Mouse (Mus musculus): ENCODE results near the gene Bicra.
A peak's percentile ranks its signal among the peaks of the same experiment; 100 is the strongest.

Gene Bicra

DNA sequence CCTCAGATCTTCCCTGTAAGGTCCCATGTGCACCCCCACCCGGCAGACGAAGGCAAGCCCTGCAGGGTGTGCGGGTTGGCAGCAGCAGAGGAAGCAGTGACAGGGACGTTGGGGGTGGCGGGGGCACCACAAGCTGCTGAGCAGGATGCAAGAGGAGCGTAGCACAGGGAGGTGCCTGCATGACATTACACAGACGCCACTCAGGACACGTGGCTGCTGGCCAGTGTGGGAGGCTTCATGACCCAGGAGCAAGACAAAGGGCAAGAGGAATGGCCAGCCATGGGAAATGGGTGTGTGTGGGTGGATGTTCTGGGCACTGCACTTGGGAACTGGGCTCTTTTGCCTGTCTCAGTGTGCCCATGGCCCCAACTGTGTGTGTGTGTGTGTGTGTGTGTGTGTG lies 67.5 kb downstream of the Bicra start:
- DNase-seq (ENCODE audit: inconsistent age in 2 of 2, low spot score in 1 of 2): peak; percentile 67 to 72

DNA sequence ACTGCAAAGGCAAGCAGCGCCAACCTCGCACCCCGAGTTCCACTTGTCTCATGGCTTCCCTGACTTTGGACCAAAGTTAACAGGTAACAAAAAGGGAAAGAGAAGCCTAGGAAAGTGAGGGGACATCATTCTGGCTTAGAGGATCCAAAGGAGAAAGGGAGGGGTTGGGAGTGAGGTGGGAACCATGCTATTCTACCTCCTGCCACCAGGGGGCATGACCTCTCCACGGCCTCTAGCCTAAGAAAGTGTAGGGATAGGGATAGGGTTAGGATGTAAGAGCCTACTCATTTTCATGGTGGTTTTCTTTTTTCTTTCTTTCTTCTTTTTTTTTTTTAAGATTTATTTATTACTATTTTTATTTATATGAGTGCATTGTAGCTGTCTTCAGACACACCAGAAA lies 71.8 kb downstream of the Bicra start:
- peak; percentile 51 to 80 for DNase-seq (ENCODE audit: inconsistent age in 2 of 2, low spot score in 1 of 2)

DNA sequence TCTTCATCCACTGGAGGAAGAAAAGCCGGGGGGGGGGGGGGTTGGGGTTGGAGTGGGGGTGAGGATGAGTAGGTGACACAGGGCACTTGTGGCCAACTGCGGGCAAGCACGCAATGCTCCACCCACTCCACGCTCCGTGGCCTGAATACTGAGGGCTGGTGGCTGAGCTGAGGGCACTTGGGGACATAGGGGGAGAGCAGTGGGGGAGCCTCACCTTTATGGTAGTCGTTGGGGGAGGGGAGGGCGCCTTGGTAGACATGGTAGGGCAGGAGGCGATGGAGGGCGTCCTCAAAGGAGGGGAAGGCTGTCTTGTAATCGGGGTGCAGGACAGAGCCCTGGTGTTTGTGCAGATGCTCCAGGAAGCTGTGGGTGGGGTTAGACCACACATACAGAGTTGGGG lies 72.3 kb downstream of the Bicra start:
- DNase-seq (ENCODE audit: inconsistent age in 2 of 2, low spot score in 1 of 2): peak in 1 of 2 experiments; percentile 37

DNA sequence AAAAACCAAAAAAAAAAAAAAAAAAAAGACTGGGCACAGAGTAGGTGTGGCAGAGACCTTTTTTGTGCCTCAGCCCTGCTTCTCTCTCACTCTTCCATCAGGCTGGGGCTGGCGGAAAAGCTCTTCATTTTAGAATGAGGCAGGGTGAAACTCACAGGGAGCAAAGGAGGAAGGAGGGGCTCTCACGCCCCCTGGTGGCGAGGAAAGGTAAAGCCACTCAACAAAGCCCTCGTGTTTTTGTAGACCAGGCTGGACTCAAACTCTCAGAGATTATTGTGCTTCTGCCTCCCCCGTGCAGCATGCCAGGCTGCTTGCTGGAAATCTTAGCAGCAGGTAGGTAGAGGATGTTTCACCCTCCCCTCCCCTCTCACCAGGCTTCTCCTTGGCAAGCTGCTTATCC lies 73.0 kb downstream of the Bicra start:
- DNase-seq (ENCODE audit: inconsistent age in 2 of 2, low spot score in 1 of 2): peak; percentile 58 to 84

DNA sequence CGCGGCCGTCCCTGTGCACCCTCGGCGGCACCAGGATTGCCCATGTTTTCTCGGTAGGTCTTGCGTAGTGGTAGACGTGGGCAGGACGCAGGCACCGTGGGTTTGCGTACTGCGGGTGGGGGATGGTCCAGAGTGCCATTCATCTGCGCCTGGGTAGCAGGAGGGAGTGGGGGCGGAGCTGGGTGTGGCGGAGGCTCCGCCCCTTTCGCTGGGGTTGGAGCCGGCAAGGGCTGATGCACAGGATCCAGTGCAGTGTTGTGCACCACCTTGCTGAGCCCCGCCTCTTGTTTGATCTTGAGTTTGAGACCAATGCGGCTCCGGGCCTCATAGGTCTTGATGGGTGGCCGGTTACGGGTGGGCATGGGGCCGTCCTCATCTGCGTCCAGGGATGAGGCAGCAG lies 75.5 kb downstream of the Bicra start:
- no peak for DNase-seq (ENCODE audit: inconsistent age in 2 of 2, low spot score in 1 of 2)

DNA sequence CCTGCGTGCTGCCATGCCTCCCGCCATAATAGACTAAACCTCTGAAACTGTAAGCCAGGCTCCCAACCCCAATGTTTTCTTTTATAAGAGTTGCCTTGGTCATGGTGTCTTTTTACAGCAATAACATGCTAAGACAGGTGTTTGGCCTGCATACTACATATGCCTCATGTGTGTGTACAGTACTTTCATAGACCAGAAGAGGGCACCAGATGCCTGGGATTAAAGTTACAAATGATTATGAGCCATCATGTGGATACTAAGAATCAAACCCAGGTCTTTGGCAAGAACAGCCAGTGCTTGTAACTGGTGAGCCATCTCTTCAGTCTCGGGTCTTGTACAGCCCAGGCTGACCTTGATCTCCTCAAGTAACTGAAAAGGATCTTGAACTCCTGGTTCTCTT lies 78.0 kb downstream of the Bicra start:
- no peak for DNase-seq (ENCODE audit: inconsistent age in 2 of 2, low spot score in 1 of 2)

DNA sequence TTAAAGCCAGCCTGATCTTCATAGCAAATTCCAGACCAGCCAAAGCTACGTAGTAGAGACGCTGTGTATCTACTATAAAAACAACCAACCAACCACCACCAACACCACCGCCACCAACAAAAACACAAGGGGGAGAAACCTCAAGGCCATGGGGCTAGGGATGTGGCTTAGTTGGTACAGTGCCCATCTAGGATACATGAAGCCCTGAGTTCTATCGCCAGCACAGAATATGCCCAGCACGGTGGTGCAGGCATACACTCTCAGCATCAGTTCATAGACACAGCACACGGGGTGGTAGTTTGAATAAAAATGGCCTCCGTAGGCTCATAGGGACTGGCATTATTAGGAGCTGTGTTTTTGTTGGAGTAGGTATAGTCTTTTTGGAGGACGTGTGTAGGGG lies 79.4 kb downstream of the Bicra start:
- DNase-seq (ENCODE audit: inconsistent age in 2 of 2, low spot score in 1 of 2): no peak

DNA sequence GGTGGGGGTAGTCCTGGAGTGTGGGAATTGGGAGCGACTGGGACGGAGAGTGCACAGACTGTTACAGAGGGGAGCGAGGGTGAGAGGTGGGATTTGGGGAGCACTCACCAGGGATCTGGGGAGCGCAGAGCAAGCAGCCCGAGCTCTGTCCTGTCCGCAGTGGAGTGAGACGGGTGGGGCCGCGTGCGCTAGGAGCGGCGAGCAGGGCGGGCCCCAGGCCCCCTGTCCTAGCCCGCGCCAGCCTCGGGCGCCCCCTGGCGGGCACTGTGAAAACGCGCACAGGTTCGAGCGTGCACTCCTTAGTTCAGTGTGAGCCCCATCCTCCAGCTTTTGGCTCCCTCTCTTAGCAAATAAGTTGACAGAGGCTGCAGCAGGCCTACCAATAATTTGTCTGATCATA lies 80.4 kb downstream of the Bicra start, which contains the start of gene Ehd2:
Ehd2 (minus strand) TSS at position 256 of the 400 bp plus-strand sequence.
- DNase-seq (ENCODE audit: inconsistent age in 2 of 2, low spot score in 1 of 2): peak; percentile 80 to 92

DNA sequence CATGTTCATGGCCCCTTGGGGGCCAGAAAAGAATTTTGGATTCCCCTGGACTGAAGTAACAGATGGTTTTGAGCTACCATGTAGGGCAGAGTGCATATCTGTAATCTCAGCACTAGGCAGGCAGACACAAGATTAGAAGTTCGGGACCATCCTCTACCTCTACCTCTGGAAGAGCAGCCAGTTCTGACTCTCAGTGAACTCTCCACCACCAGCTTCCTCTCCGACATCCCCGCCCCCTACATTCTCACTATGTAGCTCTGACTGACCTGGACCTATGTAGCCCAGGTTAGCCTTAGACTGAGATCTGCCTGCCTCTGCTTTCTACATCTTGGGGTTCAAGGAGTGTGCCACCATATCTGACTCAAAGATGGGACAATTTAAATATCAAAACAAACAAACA lies 81.2 kb downstream of the Bicra start:
- DNase-seq (ENCODE audit: inconsistent age in 2 of 2, low spot score in 1 of 2): peak in 1 of 2 experiments; percentile 8

DNA sequence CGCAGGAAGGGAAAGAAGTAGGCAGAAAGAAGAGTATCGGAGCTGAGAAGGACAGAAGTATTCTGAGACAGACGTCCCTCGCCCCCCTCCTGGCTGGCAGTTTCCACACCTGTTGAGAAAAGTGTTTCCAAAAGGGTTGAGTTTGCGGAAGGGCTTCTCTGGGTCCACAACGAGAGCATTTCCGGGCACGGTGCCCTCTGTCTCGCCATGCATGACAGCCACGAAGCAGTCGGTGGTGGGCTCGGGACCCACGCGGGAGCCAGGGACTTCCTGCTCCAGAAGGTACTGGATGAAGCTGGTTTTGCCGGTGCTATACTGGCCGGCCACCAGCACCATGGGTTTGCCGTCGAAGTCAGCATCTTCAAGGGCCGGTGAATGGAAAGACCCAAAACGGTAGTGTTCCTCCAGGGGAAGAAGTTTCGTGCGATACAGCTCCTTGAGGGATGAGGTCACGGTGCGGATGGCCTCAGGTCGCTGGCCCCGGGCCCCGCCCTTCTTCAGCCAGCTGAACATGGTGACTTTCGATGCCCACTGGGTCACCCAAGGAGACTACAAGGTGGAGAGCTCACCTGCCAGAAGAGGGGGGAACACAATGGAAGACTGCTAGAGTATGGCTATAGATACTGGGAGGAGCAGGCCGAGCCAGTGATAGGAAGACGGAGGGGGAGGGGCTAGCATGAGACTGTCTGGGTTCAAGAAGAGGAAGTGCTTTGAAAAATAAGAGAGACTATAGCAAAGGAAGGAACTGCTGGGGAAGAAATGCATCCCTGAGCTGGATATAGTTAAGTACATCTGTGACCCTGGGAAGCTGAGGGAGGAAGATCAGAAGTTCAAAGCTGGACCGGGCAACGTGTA lies 83.7 kb downstream of the Bicra start:
- no peak for DNase-seq (ENCODE audit: inconsistent age in 2 of 2, low spot score in 1 of 2)

DNA sequence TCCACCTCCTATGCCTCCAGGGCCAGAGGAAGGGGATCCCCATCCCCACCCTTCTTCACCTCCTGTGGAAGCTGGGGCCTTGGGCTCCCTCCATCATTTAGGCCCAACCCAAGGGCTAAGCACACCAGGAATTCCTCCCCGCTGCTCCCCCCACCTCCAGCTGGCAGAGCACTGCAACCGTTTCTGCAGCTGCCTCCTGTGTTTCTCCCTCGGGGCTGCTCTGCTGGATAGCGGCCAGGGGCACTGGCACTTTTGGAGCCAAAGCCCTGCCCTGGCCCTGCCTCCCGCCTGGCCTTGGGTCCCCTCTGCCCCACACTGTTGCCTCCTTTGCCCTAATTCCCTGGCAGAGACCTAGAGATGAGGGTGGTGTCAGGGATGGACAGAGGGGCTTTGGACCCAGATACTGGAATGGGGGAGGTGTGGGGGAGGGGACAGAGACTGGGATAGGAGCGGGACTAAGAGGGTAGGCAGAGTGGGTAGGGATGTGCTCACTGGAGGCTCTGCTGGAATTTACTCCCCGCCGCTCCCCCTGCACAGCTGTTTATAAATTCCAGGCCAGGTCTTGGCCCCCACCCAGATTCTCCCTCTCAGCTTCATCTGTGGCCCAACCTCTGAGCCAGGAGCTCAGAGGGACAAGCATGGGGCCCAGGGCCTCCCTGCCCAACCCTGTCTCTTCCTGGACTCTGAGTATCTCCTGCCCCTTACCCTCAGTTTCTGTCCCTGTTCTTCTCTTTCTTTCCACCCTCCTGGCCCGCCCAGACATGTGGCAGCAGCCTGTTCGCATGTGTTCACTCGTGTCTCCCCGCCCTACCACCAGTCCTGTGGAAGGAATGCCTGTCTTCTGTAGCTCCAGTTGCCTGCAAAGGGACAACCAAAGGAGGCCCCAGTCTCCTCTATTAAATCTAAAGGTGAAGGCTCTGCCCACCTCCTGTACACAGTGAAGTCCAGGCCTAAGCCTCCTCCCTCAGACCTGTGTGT lies 85.1 kb downstream of the Bicra start:
- peak; percentile 82 to 94 for DNase-seq (ENCODE audit: inconsistent age in 2 of 2, low spot score in 1 of 2)

DNA sequence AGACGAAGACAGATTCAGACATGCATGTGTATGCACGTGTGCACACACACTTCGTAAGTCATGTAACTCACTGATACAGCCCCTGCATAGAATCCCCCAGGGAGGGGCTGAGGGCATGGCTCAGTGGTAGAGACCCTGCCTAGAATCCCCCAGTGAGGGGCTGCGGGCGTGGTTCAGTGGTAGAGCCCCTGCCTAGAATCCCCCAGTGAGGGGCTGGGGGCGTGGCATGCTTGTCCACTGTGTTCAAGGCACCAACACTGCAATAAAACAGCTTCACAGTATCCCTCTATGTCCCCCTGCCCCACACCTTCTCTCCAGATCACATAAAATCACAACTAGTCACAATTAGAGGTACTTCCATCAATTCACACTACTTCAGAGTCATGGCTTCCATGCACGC lies 85.9 kb downstream of the Bicra start:
- no peak for DNase-seq (ENCODE audit: inconsistent age in 2 of 2, low spot score in 1 of 2)

DNA sequence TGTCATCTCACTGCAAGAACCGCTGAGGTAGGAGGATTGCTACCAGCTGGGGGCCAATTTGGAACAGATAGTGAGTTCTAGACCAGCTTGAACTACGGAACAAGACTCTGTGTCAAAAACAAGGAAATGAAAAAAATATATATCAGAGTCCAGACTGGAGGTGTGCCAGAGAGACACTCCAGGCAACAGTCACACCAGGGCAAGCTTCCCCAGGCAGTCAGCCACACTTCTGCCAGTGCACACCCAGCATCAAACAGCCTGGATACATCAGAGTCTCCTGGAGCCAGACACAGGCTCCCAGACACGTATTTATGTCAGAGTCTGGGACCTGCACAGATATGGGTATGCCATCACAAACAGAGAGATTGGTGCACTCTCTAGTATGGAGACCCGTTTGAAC lies 86.5 kb downstream of the Bicra start:
- peak; percentile 4 to 52 for DNase-seq (ENCODE audit: inconsistent age in 2 of 2, low spot score in 1 of 2)

DNA sequence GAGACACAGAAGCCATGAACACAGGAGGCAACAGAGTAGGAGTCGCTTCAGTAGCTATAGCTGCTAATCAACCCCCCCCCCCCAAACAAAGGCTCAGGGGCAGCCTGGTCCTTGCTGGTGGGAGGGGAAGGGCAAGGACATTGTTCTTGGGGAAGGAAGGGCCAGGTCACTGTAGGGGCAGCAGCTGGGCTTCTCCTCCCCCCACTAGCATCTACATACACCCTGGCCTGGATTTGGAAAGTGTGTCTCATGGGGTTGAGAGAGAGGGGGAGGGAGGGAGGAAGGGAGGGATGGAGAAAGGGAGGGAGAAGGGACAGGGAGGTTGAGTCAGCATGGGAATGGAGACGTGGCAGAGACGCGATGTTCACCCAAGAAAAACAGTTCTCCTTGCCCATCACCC lies 87.0 kb downstream of the Bicra start:
- DNase-seq (ENCODE audit: inconsistent age in 2 of 2, low spot score in 1 of 2): peak in 1 of 2 experiments; percentile 13

DNA sequence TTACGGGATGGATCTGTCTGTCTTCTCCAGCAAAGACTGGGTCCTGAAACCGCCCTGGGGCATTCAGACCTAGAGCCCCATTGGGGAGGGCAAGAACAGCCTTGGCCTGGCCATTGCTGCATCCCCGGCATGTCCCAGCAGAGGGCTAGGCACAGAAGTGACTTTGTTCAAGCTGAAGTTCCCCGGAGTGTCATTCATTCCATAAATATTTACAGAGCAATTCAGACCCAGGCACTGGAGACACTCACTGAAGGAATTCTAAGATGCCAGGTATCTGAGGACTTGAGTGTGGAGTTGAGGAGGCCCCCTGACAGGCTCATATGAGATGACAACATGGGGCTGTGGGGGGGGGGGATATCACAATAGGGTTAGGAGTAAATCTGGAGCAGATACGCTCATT lies 91.6 kb downstream of the Bicra start:
- no peak for DNase-seq (ENCODE audit: inconsistent age in 2 of 2, low spot score in 1 of 2)

DNA sequence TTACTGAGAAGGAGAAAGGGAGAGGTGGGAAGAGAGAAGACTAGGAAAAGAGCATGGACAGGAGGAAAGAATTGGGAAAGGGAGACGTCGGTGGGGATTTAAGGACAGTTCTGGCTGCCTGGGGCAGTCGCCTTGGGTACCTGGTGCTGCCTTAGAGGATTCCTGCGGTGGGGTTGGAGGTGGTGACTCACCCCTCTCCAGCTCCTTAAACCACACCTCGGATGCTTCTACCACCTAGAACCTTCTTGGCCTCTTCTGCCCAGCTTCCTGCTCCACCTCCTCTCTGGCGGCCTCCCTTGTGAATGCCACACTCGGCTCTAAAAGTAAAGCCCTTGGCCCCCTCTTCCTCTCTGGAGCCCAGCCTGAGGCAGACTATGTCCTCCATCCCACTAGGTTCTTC lies 92.2 kb downstream of the Bicra start:
- no peak for DNase-seq (ENCODE audit: inconsistent age in 2 of 2, low spot score in 1 of 2)

DNA sequence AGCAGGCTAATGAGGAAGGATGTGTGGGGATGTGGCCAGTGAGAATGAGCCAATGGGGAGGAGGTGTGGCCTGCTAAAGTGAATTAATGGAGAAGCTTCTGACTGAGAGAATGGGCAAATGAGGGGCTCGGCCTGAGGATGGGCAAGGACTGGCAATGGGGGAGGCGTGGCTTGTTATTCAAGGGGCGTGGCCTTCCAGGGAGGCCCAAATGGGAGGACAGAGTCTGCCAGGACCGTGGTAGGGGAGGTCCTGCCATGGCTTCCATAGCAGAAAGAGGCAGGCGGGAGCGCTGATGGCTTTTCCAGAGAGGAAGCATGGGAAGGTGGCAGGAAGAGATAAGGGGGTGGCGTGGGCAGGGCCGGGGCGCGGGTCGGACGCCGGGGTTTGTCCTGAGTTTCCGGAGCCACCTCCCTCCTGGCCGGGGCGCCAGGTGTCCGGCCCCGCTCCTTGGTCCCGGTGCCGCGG lies 92.7 kb downstream of the Bicra start:
- DNase-seq (ENCODE audit: inconsistent age in 2 of 2, low spot score in 1 of 2): peak; percentile 47 to 66

DNA sequence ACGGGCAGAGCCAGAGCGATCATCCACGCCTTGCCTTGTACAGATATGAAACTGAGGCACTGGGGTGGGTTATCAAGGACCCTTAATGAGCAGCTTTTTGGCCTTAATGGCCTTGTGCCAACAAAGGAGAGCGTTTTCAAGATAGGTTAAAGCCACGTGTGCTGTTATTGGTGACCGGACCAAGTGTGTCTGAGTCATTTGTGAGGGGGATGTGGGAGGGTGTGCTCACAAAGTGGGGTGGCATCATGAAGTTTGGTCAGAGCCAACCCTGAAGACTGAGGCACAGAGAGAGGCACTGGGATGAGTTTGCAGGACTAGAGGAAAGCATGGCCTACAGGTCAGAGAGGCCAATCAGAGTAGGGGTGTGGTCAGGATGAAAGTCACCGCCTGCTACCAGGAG lies 93.3 kb downstream of the Bicra start:
- no peak for DNase-seq (ENCODE audit: inconsistent age in 2 of 2, low spot score in 1 of 2)

DNA sequence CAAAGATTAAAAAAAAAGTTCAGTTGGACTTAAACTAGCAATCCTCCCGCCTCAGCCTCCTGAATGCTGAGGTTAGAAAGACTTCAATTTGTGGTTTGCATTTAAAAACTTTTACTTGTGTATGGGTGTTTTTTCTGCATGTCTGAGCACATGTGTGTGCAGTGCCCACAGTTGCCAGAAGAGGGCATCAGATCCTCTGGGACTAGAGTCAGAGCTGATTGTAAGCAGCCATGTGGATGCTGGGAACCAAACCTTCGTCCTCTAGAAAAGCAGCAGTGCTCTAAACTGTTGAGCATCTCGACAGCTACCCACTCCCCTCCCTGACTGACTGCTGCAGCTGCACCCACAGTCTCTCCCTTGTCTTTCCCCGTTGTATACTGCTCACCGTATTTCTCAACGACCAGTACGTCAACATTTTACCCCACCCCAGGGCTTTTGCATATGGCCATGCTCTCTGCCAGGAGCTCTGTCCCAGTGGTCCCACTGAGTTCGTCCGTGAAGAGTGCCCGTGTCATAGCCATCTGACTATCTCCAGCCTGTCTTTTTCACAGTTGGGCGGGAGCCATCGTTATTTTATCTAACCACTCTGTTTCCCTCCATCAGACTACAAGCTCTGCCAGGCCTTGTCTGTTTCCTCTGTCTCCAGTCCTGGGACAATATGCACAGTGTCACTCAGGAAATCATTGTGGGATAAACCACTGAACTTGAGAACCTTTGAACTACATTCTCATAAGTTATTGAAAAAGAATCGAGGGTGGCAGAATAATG lies 94.2 kb downstream of the Bicra start:
- peak in 1 of 2 experiments; percentile 32 for DNase-seq (ENCODE audit: inconsistent age in 2 of 2, low spot score in 1 of 2)

DNA sequence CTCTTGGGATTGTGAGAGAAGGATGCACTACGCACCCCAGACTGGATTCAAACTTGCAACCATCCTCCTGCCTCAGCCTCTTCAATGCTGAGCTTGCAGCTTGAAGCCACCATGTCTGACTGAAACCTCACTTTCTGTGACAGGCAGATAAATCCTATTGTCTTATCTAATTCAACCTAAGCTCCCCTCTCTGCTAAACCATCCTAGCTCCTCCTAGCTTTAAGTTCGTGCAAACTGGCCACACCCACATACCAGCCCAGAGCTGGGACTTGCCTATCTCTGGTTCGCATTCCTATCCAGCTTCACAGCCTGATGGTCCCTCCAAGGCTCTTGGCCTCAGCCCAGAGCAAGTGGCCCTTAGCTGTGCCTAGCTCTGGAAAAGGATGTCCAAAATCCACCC lies 95.3 kb downstream of the Bicra start:
- DNase-seq (ENCODE audit: inconsistent age in 2 of 2, low spot score in 1 of 2): no peak

DNA sequence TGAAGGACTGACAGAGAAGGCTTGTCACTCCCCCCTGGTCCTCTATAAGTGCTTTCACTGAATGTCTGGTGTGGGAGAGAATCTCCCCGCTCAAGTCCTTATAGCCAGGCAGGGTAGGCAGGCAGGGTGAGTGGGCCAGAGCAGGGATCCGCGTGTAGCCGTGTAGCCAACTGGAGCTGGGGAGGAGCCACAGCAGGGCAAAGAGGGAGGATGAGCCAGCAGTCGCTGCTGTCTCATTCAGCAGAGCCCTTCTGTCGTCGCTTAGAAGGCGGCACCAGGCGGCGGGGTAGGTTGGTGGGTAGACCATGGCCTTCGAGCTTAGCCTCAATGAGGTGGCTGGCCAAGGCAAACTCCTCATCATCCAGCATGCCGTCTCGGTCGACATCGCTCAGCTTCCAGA lies 97.7 kb downstream of the Bicra start:
- peak in 1 of 2 experiments; percentile 35 for DNase-seq (ENCODE audit: inconsistent age in 2 of 2, low spot score in 1 of 2)
